Mouse (Mus musculus) hindbrain, embryonic 13.5 days (tissue): ENCODE measurements around the gene Taco1. TPM values are rescaled to one million over a fixed set of nuclear protein-coding genes. Genes with fewer than 3 reads are reported as not detected.
A peak's percentile ranks its signal among the peaks of the same experiment; 100 is the strongest.
"Not testable (repeated sequence)": the region's sequence is repeated elsewhere in the genome, so short reads cannot be mapped to it uniquely, and the experiment has no call there.

Source experiments
- ATAC-seq: fragments of 200-750 bp; cut with Nextera tagmentation; 2 replicates; pipeline ENCODE4 v1.8.0; 2017; ENCODE audit warnings: moderate TSS enrichment; ENCODE audit not compliant: low FRiP score
- H3K27ac ChIP-seq: fragments of 300-500 bp; sonication (generic); 2 replicates; pipeline ENCODE4 v1.5.1; 2015; ENCODE audit warnings: inconsistent platforms, mild to moderate bottlenecking, moderate library complexity
- H3K27me3 ChIP-seq: fragments of 300-500 bp; sonication (generic); 2 replicates; pipeline ENCODE4 v1.6.1; 2015; ENCODE audit warnings: mild to moderate bottlenecking, inconsistent platforms
- H3K36me3 ChIP-seq: fragments of 300-500 bp; sonication (generic); 2 replicates; pipeline ENCODE4 v1.6.1; 2015; ENCODE audit warnings: mild to moderate bottlenecking, inconsistent platforms
- H3K4me1 ChIP-seq: fragments of 300-500 bp; sonication (generic); replicated peaks from 2 replicates; pipeline ENCODE4 v1.6.1; 2015; ENCODE audit warnings: inconsistent platforms
- H3K4me2 ChIP-seq: fragments of 300-500 bp; sonication (generic); 2 replicates; pipeline ENCODE4 v1.6.1; 2015; ENCODE audit warnings: inconsistent platforms, mild to moderate bottlenecking, moderate library complexity
- H3K4me3 ChIP-seq: fragments of 300-500 bp; sonication (generic); 2 replicates; pipeline ENCODE4 v1.5.1; 2015; ENCODE audit warnings: mild to moderate bottlenecking, inconsistent platforms
- H3K9ac ChIP-seq: fragments of 300-500 bp; sonication (generic); 2 replicates; pipeline ENCODE4 v1.6.1; 2015; ENCODE audit warnings: mild to moderate bottlenecking, inconsistent platforms
- H3K9me3 ChIP-seq: fragments of 300-500 bp; sonication (generic); 2 replicates; pipeline ENCODE4 v1.6.1; 2016; ENCODE audit warnings: inconsistent platforms
- WGBS: fragments of 180-500 bp; shearing (Covaris S2); methylation state at CpG from one replicate; pipeline ENCODE4 v1.1.7; 2015; 5-methylcytosine and 5-hydroxymethylcytosine counted together
- polyA plus RNA-seq: library from polyadenylated mRNA; unstranded; fragments of >200 nt; fragmentation: Nextera tagmentation; extraction: Ambion mirVana; gene quantifications from 2 replicates; pipeline ENCODE4 v1.2.1, GENCODE M21; 2015

Gene Taco1
- polyA plus RNA-seq, result 8.1 and 8.4 TPM in 2 replicates

DNA sequence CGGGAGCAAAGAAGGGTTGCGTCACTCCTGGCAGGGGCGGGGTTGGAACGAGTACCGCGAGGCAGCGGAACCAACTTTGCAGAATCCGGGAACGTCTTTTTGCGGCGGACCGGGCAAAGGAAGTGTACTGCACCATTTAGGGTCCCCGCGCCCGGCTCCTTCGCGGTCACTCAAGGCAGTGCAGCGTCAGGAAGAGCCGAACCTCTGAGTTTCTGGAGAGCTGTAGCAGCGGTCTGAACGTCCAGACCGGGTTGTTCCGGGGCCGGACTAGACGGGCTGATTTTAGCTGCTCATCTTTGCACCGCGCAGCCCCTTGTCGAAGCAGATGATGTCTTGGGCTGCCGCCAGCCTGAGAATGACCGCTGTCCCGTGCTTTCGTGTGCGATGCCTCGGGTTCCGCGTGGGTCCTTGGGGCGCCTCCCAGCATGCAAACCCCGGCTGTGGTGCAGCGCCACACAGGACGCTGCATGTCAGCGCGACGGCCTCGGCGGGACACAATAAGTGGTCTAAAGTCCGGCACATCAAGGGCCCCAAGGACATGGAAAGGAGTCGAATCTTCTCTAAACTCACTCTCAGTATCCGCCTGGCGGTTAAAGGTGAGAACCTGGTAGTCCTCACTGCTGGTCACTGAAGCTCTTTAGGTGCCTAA is at the start of gene Taco1:
Taco1 (plus strand) TSS at position 139 of the 649 bp plus-strand sequence.
- Histone ChIP-seq H3K4me3 (peak within 1 kb of the TSS; percentile 87), H3K4me1 (peaks cover 16% of the 10 kb centered on the region), H3K27ac (peak within 1 kb of the TSS; percentile 90), H3K9me3 (no peaks in the 10 kb centered on the region), H3K9ac (peak within 1 kb of the TSS; percentile 92), H3K36me3 (no peaks in the 10 kb centered on the region), H3K4me2 (peak within 1 kb of the TSS; percentile 92), H3K27me3 (no peaks in the 10 kb centered on the region)
- peak; percentile 98 for ATAC-seq
- WGBS, result under 1% methylated on average over 49 of the region's 49 CpGs

DNA sequence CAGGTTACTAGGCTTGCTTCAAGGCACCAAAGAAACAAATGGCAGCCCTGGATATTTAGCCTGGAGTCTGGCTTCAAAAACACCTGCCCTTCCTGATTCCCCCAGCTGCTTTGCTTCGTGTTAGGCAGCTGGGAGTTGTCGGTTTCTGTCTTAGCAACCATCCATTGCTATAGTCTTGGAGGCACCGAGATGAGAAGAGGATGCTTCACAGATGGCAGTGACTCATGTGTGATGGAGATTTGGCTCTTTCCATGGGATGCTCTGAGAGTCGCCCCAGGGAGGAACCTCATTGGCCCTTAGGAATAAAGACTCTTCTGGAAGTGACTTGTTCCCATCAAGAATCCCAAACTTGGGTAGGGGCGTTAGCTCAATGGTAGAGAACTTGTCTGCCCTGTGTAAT is 49.4 kb upstream of the Taco1 start:
- H3K36me3 ChIP-seq, result no peaks in the 10 kb centered on the region
- H3K4me3 ChIP-seq, result no peak overlapping the region
- peaks cover 32% of the 10 kb centered on the region for H3K4me1 ChIP-seq
- no peak for ATAC-seq
- no peak overlapping the region for H3K9ac ChIP-seq
- H3K9me3 ChIP-seq, result no peaks in the 10 kb centered on the region
- 82% methylated on average over 5 of the region's 5 CpGs for WGBS
- H3K27ac ChIP-seq, result no peak overlapping the region
- H3K4me2 ChIP-seq, result no peak overlapping the region
- peaks cover 21% of the 10 kb centered on the region for H3K27me3 ChIP-seq

DNA sequence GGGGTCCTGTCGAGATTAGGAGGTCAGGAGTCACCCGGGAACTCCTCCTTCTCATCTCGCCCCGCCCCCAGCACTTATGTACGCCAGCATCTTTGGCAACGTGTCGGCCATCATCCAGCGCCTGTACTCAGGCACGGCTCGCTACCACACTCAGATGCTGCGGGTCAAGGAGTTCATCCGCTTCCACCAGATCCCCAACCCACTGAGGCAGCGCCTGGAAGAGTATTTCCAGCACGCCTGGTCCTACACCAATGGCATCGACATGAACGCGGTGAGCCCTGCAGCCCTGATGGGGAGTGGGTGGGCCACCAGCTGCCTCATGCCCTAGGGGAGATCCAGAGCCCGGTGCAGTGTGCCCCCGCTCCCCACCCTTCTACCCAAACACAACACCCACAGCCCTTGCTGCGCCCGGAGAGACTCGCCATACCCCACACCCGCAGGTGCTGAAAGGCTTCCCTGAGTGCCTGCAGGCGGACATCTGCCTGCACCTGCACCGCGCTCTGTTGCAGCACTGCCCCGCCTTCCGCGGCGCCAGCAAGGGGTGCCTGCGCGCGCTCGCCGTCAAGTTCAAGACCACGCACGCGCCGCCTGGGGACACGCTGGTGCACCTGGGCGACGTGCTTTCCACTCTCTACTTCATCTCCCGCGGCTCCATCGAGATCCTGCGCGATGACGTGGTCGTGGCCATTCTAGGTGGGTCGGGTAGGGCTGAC is 45.7 kb upstream of the Taco1 start:
- Histone ChIP-seq H3K9me3 (no peaks in the 10 kb centered on the region), H3K27ac (peak overlapping the region; percentile 73), H3K36me3 (no peaks in the 10 kb centered on the region), H3K27me3 (peaks cover 22% of the 10 kb centered on the region), H3K4me2 (peak overlapping the region; percentile 80), H3K9ac (peak overlapping the region; percentile 76), H3K4me3 (peak overlapping the region; percentile 50), H3K4me1 (peaks cover 15% of the 10 kb centered on the region; the same call in 1 of the 2 replicates)
- peak; percentile 79 for ATAC-seq
- WGBS, result under 1% methylated on average over 50 of the region's 50 CpGs

DNA sequence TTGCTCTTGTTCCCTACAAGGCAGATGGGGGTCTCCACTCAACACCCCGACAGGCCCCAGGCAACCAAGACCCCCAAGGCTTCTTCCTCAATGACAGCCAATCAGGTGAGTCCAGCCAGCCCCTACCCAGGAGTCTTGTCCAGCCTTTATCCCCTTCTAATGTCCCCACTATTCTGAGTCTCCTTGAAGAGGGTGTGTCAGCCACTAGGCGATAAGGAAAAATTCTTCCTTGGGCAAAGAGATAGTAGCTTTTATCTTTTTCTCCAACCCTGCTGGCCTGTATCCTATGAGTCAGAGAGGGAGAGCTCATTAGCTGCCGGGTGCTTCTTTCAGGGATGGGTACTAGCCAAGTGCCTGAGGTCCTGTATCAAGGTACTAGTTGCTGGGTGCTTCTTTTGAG is 40.1 kb upstream of the Taco1 start:
- Histone ChIP-seq H3K4me3 (no peak overlapping the region), H3K36me3 (peaks cover 5% of the 10 kb centered on the region; the same call in 1 of the 2 replicates), H3K4me2 (no peak overlapping the region), H3K27ac (no peak overlapping the region), H3K9me3 (no peaks in the 10 kb centered on the region), H3K4me1 (0 out of 2 replicates have a peak, but pooled peaks cover 4% of the 10 kb centered on the region), H3K9ac (no peak overlapping the region), H3K27me3 (peaks cover 13% of the 10 kb centered on the region)
- WGBS, result 87% methylated on average over 3 of the region's 3 CpGs
- no peak for ATAC-seq

DNA sequence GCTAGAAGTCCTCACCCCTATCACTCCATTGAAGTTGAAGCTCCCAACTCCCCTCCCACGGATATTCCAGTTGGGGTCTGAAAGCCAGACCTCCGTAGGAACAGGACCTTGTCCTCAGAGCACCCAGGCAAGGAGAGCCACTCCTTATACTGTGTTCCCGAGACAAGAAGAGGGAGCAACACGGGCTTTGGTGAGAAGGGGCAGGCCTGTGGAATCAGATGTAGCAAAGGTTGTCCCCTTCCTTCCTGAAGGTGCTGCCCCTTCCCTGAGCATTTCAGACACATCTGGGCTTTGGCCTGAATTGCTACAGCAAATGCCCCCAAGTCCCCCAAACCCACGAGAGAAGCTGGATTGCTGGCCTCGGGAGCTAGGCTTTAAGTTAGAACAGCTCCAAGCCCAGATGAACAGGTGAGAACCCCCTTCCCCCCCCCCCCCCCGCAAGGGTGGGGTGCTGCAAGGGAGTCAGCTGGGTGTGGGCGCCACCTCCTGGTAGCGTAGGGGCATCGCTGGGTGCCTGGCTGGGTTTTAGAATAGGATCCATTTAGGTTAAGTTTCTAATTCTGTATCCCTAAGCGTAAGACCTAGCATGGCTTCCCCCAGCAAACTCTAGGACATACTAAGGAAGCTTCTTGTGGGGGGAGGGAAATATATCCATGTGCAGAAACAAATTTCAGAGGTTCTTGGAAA is 39.3 kb upstream of the Taco1 start:
- no peak overlapping the region for H3K9ac ChIP-seq
- H3K27me3 ChIP-seq, result peaks cover 6% of the 10 kb centered on the region; the same call in 1 of the 2 replicates
- H3K4me3 ChIP-seq, result no peak overlapping the region
- H3K4me2 ChIP-seq, result no peak overlapping the region
- no peaks in the 10 kb centered on the region for H3K9me3 ChIP-seq
- ATAC-seq, result no peak
- no peaks in the 10 kb centered on the region for H3K4me1 ChIP-seq
- H3K36me3 ChIP-seq, result peaks cover 5% of the 10 kb centered on the region; the same call in 1 of the 2 replicates
- H3K27ac ChIP-seq, result no peak overlapping the region
- WGBS, result 44% methylated on average over 11 of the region's 11 CpGs

DNA sequence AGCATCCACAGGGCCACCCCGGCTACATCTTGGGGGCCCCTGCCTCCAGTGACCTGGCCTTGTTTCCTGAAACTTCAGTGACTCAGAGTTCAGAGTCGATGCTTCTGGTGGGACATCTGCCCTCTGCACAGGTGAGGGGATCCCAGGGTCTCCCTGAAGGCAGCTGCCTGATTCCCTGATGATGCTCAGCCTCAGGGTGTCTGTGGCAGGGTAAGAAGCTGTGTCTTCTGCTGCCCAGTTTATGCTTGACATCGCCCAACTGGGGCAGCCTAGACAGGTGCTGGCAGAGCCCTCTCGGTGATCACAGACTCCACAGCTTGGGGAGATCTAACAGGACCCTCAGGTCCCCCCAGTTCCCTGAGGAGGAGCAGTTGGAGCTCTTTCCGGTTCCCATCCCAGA is 38.3 kb upstream of the Taco1 start:
- Histone ChIP-seq H3K36me3 (peaks cover 5% of the 10 kb centered on the region; the same call in 1 of the 2 replicates), H3K4me2 (no peak overlapping the region), H3K9me3 (no peaks in the 10 kb centered on the region), H3K9ac (no peak overlapping the region), H3K4me1 (no peaks in the 10 kb centered on the region), H3K27ac (no peak overlapping the region), H3K27me3 (0 out of 2 replicates have a peak, but pooled peaks cover under 1% of the 10 kb centered on the region), H3K4me3 (no peak overlapping the region)
- ATAC-seq, result no peak
- 92% methylated on average over 5 of the region's 5 CpGs for WGBS

DNA sequence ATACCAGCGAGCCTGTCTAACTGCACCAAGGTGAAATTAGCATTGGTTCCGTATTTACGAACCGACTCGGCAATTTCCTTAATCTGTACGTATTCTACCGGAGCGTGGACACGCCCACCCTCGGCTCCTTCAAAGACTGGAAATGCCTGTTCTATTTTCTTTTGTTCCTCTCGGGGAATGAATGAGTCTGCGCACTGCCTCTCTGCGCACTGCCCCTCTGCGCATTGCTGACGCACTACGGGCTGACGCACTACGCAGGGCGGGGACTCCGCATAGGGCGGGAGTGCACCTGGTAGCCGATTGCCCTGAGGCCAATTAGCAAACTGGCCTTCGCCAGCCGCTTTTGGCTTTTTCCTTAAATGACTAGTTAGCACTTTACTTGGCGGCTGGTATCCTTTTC is 33.8 kb upstream of the Taco1 start:
- Histone ChIP-seq H3K4me3 (peak overlapping the region; percentile 34), H3K4me2 (peak overlapping the region; percentile 40; the same call in 1 of the 2 replicates), H3K27ac (peak overlapping the region; percentile 84), H3K4me1 (peaks cover 10% of the 10 kb centered on the region), H3K9ac (peak overlapping the region; percentile 66)
- 22% methylated on average over 14 of the region's 25 CpGs for WGBS
- not testable (repeated sequence) for H3K27me3 ChIP-seq, H3K36me3 ChIP-seq, H3K9me3 ChIP-seq, ATAC-seq

DNA sequence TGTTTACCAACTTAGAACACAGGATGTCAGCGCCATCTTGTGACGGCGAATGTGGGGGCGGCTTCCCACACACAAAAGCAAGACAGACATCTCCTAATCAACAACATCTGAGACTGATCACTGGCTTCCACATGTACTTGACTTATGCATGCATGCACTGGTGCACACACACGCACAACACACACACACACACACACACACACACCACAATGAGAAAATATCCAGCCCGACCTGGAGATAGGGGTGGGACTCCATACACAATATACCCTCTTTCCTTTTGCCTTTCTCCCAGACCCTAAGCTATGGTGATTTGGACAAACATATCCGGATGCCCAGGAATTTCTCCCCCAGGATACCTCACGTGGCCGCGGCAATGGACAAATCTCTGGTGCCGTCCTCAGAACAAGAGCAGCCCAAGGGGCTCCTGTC is 32.4 kb upstream of the Taco1 start:
- 39% methylated on average over 11 of the region's 11 CpGs for WGBS
- H3K27ac ChIP-seq, result peak overlapping the region; percentile 85
- H3K27me3 ChIP-seq, result no peaks in the 10 kb centered on the region
- no peak overlapping the region for H3K4me3 ChIP-seq
- peak overlapping the region; percentile 60 for H3K9ac ChIP-seq
- H3K36me3 ChIP-seq, result no peaks in the 10 kb centered on the region
- peak overlapping the region; percentile 44 for H3K4me2 ChIP-seq
- H3K9me3 ChIP-seq, result no peaks in the 10 kb centered on the region
- peaks cover 21% of the 10 kb centered on the region for H3K4me1 ChIP-seq
- ATAC-seq, result 0 out of 2 replicates have a peak, but pooled peaks have one; percentile 8

DNA sequence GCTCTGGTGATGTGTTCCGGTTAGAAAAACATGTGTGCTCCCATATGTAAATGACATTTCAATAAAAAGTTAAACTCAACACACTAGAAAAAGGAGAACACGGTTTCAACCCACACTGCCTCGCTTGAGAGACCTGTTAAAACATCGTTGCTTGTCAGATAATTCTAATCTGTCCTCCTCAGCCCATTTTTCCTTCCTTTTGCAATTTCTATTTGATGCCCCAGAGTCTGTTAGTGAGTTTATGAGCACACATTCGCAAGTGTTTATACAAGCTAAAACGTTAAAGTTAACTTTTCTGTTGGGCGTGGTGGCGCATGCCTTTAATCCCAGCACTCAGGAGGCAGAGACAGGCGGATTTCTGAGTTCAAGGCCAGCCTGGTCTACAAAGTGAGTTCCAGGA is 30.9 kb upstream of the Taco1 start:
- no peak overlapping the region for H3K4me3 ChIP-seq
- 93% methylated on average over 9 of the region's 9 CpGs for WGBS
- no peaks in the 10 kb centered on the region for H3K27me3 ChIP-seq
- H3K4me2 ChIP-seq, result no peak overlapping the region
- no peak overlapping the region for H3K27ac ChIP-seq
- no peak overlapping the region for H3K9ac ChIP-seq
- ATAC-seq, result no peak
- no peaks in the 10 kb centered on the region for H3K9me3 ChIP-seq
- H3K36me3 ChIP-seq, result 0 out of 2 replicates have a peak, but pooled peaks cover 3% of the 10 kb centered on the region
- peaks cover 34% of the 10 kb centered on the region for H3K4me1 ChIP-seq

DNA sequence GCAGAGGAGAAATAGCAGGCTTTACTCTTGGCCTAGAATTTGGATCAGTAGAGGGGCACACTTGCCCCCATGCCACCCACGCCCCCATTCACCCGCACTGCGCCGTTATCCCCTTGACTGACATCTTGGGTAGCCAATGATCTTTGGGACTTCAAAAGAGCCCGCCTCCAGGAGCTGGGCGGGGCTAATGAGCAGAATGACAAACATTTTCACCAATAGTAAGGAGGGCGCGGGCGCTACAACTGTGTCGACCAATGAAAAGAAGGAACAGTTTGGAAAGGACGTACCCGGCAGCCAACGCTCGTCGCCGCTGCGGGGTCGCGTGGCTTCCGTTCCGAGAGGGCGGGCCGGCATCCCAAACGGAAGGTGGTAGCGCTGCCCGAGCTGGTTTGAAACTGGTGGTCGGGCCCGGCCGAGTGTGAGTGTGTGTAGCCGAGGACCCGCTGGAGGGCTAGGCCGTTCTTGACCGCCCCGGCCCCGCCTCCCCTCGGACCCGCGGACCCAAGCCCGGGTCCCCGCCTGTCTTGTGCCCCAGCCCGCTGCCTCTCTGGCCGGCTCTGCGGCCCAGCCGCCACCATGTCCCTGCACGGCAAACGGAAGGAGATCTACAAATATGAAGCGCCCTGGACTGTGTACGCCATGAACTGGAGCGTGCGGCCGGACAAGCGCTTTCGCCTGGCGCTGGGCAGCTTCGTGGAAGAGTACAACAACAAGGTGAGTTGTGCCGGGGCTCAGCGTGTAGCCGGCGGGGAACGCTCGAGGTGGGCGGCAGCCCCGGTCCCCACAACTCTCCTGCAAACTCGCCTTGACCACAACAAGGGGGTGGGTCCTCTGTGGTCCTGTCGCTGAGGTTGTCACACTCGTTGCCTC is 29.1 kb upstream of the Taco1 start, which contains the start of gene Dcaf7:
Dcaf7 (plus strand) TSS at position 325 of the 870 bp plus-strand sequence.
- Histone ChIP-seq H3K4me1 (peaks cover 41% of the 10 kb centered on the region), H3K4me2 (peak within 1 kb of the TSS; percentile 81), H3K36me3 (0 out of 2 replicates have a peak, but pooled peaks cover 3% of the 10 kb centered on the region), H3K4me3 (peak within 1 kb of the TSS; percentile 96), H3K9me3 (no peaks in the 10 kb centered on the region), H3K9ac (peak within 1 kb of the TSS; percentile 95), H3K27me3 (no peaks in the 10 kb centered on the region), H3K27ac (peak within 1 kb of the TSS; percentile 94)
- ATAC-seq, result peak; percentile 98
- under 1% methylated on average over 64 of the region's 66 CpGs for WGBS

DNA sequence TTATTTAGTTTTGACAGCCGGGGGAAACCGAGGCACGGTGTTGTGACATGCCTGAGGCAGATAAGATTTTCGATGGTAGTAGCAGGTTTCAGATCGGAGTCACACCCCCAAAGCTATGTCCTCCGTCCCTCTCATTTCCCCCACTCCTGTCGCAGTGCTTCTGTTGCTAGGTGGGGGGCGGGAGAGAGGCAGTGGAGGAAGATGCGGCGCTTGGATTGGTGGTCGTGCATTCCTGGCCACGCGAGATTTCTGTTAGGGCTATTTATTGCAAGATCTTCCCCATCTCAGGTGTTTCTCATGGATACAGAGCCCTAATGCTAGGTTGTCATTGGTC is 28.5 kb upstream of the Taco1 start:
- H3K27me3 ChIP-seq, result no peaks in the 10 kb centered on the region
- peak overlapping the region; percentile 95 for H3K9ac ChIP-seq
- ATAC-seq, result peak; percentile 40
- peaks cover 41% of the 10 kb centered on the region for H3K4me1 ChIP-seq
- peak overlapping the region; percentile 81 for H3K4me2 ChIP-seq
- 0 out of 2 replicates have a peak, but pooled peaks cover 3% of the 10 kb centered on the region for H3K36me3 ChIP-seq
- H3K9me3 ChIP-seq, result no peaks in the 10 kb centered on the region
- peak overlapping the region; percentile 96 for H3K4me3 ChIP-seq
- 1% methylated on average over 13 of the region's 13 CpGs for WGBS
- peak overlapping the region; percentile 94 for H3K27ac ChIP-seq
